Mouse (Mus musculus): ENCODE measurements around the gene Tas2r109.
"Not testable (repeated sequence)": the region's sequence is repeated elsewhere in the genome, so short reads cannot be mapped to it uniquely, and the experiment has no call there.

Gene Tas2r109

DNA sequence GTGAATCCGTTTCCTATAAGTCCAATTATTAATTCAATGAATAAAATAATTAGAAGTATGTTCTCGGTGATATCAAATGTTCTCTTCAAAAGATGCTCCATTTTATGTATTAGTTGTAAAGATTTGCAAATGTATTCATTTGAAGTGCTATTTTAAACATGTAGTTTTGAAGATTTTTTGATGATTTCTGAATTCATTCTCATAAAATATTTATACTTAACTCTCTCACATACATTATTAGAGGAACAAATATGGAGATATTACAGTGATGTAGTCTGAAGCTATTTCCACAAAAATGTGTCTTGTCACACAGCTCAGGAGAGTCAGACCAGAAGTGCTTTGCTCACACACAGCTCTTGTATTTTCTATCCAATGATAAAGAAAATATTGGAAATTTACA, at the start of gene Tas2r109:
TSS of gene Tas2r109 (minus strand) at position 101 of the 400 bp plus-strand sequence.
- no peak for DNase-seq

DNA sequence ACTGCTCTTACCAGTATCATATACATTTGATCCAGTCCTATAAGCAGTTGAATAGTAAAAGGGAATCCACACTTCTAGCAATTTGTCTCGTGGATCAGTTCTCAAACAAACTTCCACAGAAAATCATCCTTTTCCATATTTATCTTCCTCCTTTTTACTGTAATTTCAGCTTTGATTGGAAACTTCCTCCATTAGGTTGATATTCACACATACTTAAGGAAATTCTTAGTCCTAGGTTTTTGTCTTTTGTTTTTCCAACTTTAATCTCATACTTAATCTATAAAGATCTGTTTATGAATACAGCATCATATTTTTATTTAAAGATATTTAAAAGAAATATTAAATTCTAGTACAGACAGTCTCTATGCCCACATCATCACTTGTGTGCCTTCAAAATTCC, 22.9 kb downstream of the Tas2r109 start, which contains the start of gene Tas2r131:
TSS of gene Tas2r131 (minus strand) at position 101 of the 400 bp plus-strand sequence.
- DNase-seq, result no peak

DNA sequence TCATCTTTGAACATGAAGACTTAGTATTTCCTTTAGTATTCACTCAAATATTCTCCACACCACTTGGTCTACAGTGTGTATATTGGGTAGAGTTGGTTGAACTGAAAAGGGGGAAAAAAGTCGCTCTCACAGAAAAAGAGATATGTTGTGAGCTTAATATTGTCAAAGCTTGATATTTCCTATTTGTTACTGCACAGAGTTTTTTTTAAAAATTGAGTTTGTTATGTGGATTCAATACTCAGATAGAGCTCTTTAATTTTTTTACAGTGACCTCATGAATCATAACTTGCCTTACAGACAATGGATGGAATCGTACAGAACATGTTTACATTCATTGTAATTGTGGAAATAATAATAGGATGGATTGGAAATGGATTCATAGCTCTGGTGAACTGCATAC, 30.0 kb downstream of the Tas2r109 start, which contains the start of gene Tas2r129:
TSS of gene Tas2r129 (plus strand) at position 301 of the 400 bp plus-strand sequence.
- DNase-seq, result no peak

DNA sequence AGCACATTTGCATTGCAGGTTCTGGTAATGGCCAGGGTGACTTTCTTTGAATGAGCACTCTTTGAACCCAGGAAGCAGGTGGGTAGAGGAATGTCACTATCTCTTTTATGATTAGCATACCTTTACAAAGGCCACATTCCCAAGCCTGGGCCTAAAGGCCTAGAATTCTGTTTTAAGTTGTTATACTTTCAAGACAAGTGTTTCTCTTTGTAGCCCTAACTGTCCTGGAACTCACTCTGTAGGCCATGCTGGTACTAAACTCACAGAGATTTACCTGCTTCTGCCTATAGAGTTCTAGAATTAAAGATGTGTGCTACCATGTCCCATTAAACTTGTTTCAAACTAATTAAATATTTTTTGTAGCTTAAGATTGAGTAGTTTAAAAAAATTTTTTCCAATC, 39.4 kb downstream of the Tas2r109 start:
- DNase-seq, result not testable (repeated sequence)

Measured in lung, postnatal 36 days (tissue).